Mouse (Mus musculus): ENCODE measurements at regions not wholly inside any gene's neighbourhood (a gene's known extent, or its start where the extent isn't known, plus 50 kb on each side); places are given as distances from the start of the nearest gene placed in this dataset.

DNA sequence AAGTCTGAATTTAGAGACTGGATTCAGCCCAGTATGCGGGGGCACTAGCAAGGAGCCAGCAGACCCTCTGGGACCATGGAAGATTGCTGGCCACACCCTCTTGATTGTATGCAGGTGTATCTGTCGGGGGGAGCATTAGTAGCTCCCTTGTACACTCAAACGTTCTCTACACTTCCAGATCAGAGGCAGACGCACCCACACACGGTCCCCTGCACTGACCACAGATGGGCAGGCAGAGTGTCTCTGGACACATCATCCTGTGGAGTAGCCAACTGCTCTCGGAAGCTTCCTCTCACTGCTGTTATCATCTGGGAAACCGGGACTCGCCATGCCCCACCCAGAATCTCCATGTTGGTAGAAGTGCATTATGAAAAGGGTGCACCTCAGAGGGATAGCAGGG is 176.7 kb downstream of the Mycn start:
- ATAC-seq (replicated peaks; ENCODE audit: insufficient number of reproducible peaks, insufficient read depth, low FRiP score, low read depth) = no peak
- 68% methylated on average over 8 of the region's 8 CpGs for WGBS
- no peaks in the 10 kb centered on the region for H3K36me3 ChIP-seq

DNA sequence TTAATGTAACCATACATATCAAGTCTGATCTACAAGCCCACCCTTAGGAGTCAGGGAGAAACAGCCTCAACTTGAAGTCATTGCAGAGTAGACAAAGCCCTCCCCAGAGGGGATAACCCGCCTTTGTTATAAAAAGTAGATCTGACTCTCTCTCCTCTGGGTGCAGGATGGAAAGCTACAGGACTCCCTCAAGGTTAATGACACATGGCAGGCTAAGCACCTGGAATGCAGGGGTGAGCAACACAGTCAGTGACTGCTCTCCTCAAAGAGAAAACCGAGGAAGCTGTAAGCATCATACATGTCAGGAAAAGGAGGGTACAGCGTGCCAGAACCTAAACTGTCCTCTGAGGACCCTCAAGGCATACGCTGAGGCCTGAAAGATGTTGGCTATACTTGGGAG is 177.1 kb downstream of the Mycn start:
- no peak overlapping the region for H3K9ac ChIP-seq
- 76% methylated on average over 4 of the region's 4 CpGs for WGBS
- no peaks in the 10 kb centered on the region for H3K9me3 ChIP-seq (replicated peaks)
- H3K27me3 ChIP-seq = no peaks in the 10 kb centered on the region
- no peak overlapping the region for H3K4me2 ChIP-seq
- H3K36me3 ChIP-seq = no peaks in the 10 kb centered on the region
- H3K4me1 ChIP-seq (replicated peaks) = no peaks in the 10 kb centered on the region
- ATAC-seq (replicated peaks; ENCODE audit: insufficient number of reproducible peaks, insufficient read depth, low FRiP score, low read depth) = no peak
- no peak overlapping the region for H3K27ac ChIP-seq
- H3K4me3 ChIP-seq = no peak overlapping the region

More for the DNA sequence above, 176.7 kb downstream of the Mycn start:
- H3K4me1 ChIP-seq (replicated peaks) = no peaks in the 10 kb centered on the region
- H3K27me3 ChIP-seq = no peaks in the 10 kb centered on the region
- no peak overlapping the region for H3K4me2 ChIP-seq
- H3K9me3 ChIP-seq (replicated peaks) = no peaks in the 10 kb centered on the region
- H3K9ac ChIP-seq = no peak overlapping the region
- H3K27ac ChIP-seq = no peak overlapping the region
- H3K4me3 ChIP-seq = no peak overlapping the region

DNA sequence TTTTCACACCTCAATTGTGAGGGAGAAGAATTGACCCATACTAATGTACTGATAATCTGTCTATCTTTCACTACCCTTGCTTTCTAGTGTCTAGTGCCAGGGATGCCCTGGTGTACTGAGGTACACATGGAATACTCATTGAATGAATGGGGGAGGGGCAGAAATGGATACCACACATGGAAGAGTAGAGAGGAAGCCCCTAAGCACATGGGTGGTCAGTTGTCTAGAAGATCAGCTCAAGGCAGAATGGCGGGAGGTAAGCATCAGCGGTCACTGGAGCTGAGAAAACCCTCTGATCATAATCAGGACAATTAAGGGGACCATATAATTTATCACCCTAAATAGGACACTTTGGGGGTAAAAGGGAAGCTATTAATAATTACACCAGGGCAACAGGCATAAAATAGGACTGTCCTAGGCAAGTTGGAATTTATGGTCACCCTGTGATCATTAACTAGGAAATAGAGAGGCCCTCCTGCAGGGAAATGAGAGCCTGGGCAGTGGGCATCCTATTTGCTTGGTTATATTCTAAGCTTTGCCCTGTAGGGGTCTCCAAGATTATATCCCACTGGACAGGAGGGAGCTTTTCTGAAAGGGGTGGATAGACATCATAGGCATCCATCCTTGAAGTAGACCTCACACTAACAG is 185.3 kb downstream of the Mycn start:
- H3K27ac ChIP-seq = no peak overlapping the region
- WGBS = 83% methylated on average over 2 of the region's 2 CpGs
- no peak overlapping the region for H3K4me3 ChIP-seq
- no peak for ATAC-seq (replicated peaks; ENCODE audit: insufficient number of reproducible peaks, insufficient read depth, low FRiP score, low read depth)
- no peaks in the 10 kb centered on the region for H3K4me1 ChIP-seq (replicated peaks)
- H3K9me3 ChIP-seq (replicated peaks) = no peaks in the 10 kb centered on the region
- no peaks in the 10 kb centered on the region for H3K27me3 ChIP-seq
- no peak overlapping the region for H3K4me2 ChIP-seq
- H3K9ac ChIP-seq = no peak overlapping the region
- H3K36me3 ChIP-seq = no peaks in the 10 kb centered on the region

DNA sequence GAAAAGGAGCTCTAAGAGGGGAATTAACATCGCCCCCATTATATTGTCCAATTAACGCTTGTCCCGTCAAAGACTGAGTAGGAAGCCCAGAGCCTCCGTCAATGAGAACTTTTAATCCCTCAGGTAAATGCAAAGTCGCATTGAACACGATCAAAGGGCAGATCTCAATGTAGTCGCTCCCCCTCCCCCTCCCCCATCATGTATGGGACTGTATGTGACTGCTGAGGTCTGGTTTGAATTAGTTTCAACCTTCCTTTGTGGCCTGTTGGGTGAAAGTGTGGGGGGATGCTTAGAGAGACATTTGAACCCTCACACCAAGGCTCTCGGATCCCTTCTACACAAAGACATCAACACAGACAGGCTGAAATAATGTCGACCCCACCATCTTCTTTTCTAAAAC is 187.9 kb downstream of the Mycn start:
- no peak for ATAC-seq (replicated peaks; ENCODE audit: insufficient number of reproducible peaks, insufficient read depth, low FRiP score, low read depth)
- 65% methylated on average over 9 of the region's 9 CpGs for WGBS
- no peaks in the 10 kb centered on the region for H3K9me3 ChIP-seq (replicated peaks)

DNA sequence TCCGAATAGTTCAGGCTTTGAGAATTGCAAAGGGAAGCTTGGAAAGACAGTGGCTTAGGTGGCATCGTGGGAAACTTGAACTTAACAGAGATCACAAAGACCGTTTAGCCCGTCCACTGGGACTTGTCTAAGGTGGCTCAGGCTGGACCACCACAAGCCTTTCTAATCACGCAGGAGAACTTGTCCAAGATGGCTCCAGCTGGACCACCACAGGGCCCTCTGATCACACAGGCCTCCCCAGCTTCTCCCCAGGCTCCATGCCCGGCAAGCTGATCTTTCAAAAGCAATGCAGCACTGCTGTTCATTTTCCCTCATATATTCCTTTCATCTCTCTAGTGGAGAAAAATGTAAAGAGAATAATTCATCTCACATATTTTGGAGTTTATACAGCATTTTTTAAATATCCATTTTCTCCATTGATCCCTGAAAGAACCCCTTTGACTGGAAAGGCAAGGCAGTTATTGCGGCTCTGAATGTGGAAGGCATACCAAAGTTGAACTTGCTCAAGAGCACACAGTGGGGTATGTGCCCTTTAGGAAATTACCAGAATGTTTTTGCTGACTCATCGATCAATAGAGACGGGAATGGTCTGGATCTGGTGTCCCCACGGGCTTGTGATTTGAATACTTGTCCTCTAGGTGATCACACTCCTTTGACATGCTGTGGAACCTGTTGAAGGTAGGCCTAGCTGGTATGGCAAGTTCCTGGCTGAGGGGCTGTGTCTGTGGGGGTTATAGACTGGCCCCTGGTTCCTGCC is 189.9 kb downstream of the Mycn start:
- Histone ChIP-seq H3K27me3 (no peaks in the 10 kb centered on the region), H3K4me3 (no peak overlapping the region), H3K9me3 (replicated peaks) (no peaks in the 10 kb centered on the region), H3K4me1 (replicated peaks) (no peaks in the 10 kb centered on the region), H3K4me2 (no peak overlapping the region), H3K9ac (no peak overlapping the region), H3K36me3 (no peaks in the 10 kb centered on the region), H3K27ac (no peak overlapping the region)
- no peak for ATAC-seq (replicated peaks; ENCODE audit: insufficient number of reproducible peaks, insufficient read depth, low FRiP score, low read depth)
- 88% methylated on average over 10 of the region's 10 CpGs for WGBS

More for the DNA sequence above, 187.9 kb downstream of the Mycn start:
- no peak overlapping the region for H3K9ac ChIP-seq
- no peaks in the 10 kb centered on the region for H3K27me3 ChIP-seq
- H3K36me3 ChIP-seq = no peaks in the 10 kb centered on the region
- H3K4me2 ChIP-seq = no peak overlapping the region
- H3K4me1 ChIP-seq (replicated peaks) = no peaks in the 10 kb centered on the region
- no peak overlapping the region for H3K27ac ChIP-seq
- no peak overlapping the region for H3K4me3 ChIP-seq

DNA sequence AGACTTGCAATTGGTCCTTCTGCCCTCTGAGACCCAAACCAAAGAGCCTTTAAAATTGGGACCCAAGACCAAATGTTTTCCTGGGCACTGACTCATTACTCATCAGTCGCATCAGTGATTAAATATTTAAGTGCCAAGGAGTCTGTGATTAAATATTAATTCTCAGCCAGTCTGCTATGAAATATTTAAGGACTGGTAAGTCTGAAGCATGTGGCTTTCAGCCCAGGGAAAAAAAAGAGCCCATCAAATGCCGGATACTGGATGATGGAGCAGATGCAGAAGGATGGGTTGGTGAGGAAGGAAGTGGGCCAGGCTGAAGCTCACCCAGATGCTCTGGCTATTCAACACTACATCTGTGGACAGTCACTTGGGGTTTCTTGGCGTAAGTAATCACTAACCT is 192.0 kb downstream of the Mycn start:
- no peaks in the 10 kb centered on the region for H3K36me3 ChIP-seq
- no peaks in the 10 kb centered on the region for H3K9me3 ChIP-seq (replicated peaks)
- no peak for ATAC-seq (replicated peaks; ENCODE audit: insufficient number of reproducible peaks, insufficient read depth, low FRiP score, low read depth)
- H3K4me3 ChIP-seq = no peak overlapping the region
- H3K9ac ChIP-seq = no peak overlapping the region
- H3K4me1 ChIP-seq (replicated peaks) = no peaks in the 10 kb centered on the region
- no peaks in the 10 kb centered on the region for H3K27me3 ChIP-seq
- no peak overlapping the region for H3K27ac ChIP-seq
- WGBS = 80% methylated on average over 3 of the region's 3 CpGs
- H3K4me2 ChIP-seq = no peak overlapping the region

DNA sequence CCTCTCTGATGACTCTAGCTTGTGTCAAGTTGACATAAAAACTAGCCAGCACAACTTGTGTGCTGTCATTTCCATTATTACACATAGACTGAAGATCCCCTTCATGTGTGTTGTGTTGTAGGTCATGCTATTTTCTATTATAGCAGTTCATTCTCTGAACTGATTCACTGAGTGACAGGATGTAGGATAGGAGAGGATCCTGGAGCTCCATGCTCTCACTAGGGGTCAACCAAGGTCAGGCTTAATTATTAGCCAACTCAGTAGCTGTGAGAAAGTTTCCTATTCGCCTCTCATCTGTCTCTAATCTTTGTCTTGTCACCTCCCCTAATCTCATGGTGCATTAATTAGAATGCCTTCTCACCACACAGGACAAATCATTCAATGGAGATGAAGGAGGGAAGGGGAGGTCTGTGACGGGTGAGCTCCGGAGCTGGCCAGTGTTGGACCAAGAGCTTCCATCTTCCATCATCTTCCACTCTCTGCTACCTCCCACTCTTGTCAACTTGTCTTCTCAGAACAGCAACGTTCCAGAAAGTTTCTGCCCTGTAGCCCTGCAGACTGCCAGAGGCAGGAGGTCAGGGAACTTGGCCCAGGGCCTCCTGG is 194.8 kb downstream of the Mycn start:
- WGBS = 62% methylated on average over 4 of the region's 4 CpGs
- Histone ChIP-seq H3K9ac (no peak overlapping the region), H3K27me3 (no peaks in the 10 kb centered on the region), H3K9me3 (replicated peaks) (no peaks in the 10 kb centered on the region), H3K4me3 (no peak overlapping the region), H3K4me2 (no peak overlapping the region), H3K4me1 (replicated peaks) (no peaks in the 10 kb centered on the region), H3K36me3 (no peaks in the 10 kb centered on the region), H3K27ac (no peak overlapping the region)
- no peak for ATAC-seq (replicated peaks; ENCODE audit: insufficient number of reproducible peaks, insufficient read depth, low FRiP score, low read depth)

DNA sequence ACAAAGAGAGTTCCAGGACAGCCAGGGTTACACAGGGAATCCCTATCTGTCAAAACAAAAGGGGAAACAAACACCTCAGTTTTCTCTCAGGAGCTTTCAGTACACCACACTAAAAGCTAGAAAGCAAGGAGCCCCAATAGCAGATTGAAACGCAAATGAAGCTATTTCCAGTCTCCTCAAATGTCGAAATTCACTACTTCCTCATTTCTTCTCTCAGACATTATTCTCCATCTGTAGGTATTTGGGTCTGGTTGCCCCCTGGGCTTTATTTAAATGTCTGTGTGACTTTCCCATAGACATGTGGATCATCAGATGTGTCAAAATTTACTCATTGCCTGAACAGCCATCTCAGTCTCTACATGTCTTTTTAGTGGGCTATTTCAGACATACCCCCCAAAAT is 197.2 kb downstream of the Mycn start:
- Histone ChIP-seq H3K36me3 (no peaks in the 10 kb centered on the region), H3K27me3 (no peaks in the 10 kb centered on the region), H3K4me2 (no peak overlapping the region), H3K27ac (no peak overlapping the region), H3K9me3 (replicated peaks) (no peaks in the 10 kb centered on the region), H3K4me3 (no peak overlapping the region), H3K9ac (no peak overlapping the region), H3K4me1 (replicated peaks) (peaks cover 1% of the 10 kb centered on the region)
- no peak for ATAC-seq (replicated peaks; ENCODE audit: insufficient number of reproducible peaks, insufficient read depth, low FRiP score, low read depth)
- 68% methylated on average over 2 of the region's 2 CpGs for WGBS

DNA sequence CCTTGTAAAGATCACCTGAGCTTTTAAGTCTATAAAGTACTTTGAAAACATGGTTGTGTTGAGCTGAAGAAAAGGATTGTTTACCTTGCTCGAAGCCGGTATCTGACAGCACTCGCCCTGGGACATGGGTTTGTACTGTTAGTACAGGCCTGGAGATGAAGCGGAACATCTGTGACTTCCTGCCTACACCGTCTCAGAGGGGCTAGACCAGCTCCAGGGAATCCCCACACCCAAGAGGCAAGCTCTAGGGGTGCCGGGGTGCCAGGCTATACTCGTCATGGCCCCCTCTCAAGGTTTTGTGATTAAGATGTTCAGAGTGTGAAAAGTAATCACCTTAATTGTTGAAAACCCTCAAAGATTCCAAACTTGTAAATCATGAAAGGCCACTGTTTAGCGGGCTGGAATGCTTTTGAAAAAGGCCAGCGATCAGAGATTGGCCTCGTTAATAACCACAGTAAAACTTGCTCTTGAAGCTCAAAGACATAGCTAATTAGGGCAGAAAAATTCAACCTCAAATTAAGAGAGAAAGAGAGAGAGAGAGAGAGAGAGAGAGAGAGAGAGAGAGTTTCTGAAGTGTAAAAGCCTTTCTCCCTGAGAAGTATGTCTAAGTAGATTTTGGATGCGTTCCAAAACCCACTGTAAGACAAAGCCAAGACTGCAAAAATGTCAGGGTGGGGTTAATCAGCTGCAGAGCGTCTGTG is 202.9 kb downstream of the Mycn start:
- WGBS = 39% methylated on average over 12 of the region's 12 CpGs
- no peak for ATAC-seq (replicated peaks; ENCODE audit: insufficient number of reproducible peaks, insufficient read depth, low FRiP score, low read depth)
- H3K27me3 ChIP-seq = no peaks in the 10 kb centered on the region
- peaks cover 9% of the 10 kb centered on the region for H3K4me1 ChIP-seq (replicated peaks)
- no peak overlapping the region for H3K4me2 ChIP-seq
- H3K9ac ChIP-seq = no peak overlapping the region
- H3K27ac ChIP-seq = no peak overlapping the region
- H3K9me3 ChIP-seq (replicated peaks) = no peaks in the 10 kb centered on the region
- no peaks in the 10 kb centered on the region for H3K36me3 ChIP-seq
- H3K4me3 ChIP-seq = no peak overlapping the region

DNA sequence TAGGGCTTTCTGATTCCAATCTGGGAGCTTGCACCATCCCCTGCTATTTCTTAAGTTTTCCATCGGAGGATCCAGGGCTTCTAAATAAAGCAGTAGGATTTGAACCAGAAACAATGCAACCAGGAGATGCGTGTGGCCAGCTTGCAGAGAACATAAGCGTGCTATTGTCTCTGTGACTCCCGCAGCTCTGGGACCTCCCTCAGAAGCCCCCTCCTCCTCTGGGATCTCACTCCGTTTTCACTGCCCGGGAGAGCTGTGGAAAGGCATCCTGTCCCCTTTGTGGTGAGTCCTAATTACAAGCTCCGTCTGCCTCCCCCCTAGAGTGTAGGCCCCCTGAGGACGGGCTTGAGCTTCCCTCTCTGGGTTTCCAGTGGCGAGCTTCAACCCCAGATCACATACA is 215.9 kb downstream of the Mycn start:
- ATAC-seq (replicated peaks; ENCODE audit: insufficient number of reproducible peaks, insufficient read depth, low FRiP score, low read depth) = no peak
- Histone ChIP-seq H3K9ac (no peak overlapping the region), H3K4me2 (peak overlapping the region; percentile 40), H3K4me3 (0 out of 2 replicates have a peak overlapping the region, but pooled peaks have one; percentile 5), H3K36me3 (no peaks in the 10 kb centered on the region), H3K27ac (no peak overlapping the region), H3K9me3 (replicated peaks) (no peaks in the 10 kb centered on the region), H3K4me1 (replicated peaks) (0 out of 2 replicates have a peak, but pooled peaks cover 6% of the 10 kb centered on the region), H3K27me3 (0 out of 2 replicates have a peak, but pooled peaks cover 12% of the 10 kb centered on the region)
- WGBS = 29% methylated on average over 9 of the region's 9 CpGs

DNA sequence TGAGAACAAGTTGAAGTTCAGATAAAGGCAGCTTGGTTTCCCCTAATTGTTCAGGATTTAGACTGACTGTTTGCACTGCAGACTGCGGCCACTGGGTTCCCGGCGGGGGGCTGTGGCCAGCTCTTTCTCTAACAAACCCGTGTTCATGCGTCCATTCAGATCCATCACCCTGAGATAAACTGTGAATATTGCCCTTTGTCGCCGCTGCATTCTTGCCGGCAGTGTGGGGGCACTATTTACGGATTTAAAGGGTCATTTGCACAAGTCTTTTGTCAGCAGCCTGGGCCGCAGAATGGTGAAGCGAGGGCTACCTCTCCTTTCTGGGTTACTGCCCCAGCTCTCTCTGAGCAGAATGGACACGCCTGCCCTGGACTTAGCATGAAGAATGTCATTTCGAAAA is 216.6 kb downstream of the Mycn start:
- no peak for ATAC-seq (replicated peaks; ENCODE audit: insufficient number of reproducible peaks, insufficient read depth, low FRiP score, low read depth)
- 0 out of 2 replicates have a peak, but pooled peaks cover 12% of the 10 kb centered on the region for H3K27me3 ChIP-seq
- 0 out of 2 replicates have a peak overlapping the region, but pooled peaks have one; percentile 5 for H3K4me3 ChIP-seq
- H3K9me3 ChIP-seq (replicated peaks) = no peaks in the 10 kb centered on the region
- H3K4me2 ChIP-seq = peak overlapping the region; percentile 40
- no peak overlapping the region for H3K27ac ChIP-seq
- H3K9ac ChIP-seq = no peak overlapping the region
- WGBS = 27% methylated on average over 13 of the region's 13 CpGs
- H3K4me1 ChIP-seq (replicated peaks) = 0 out of 2 replicates have a peak, but pooled peaks cover 6% of the 10 kb centered on the region
- H3K36me3 ChIP-seq = no peaks in the 10 kb centered on the region
